In the genomic region with DNA sequence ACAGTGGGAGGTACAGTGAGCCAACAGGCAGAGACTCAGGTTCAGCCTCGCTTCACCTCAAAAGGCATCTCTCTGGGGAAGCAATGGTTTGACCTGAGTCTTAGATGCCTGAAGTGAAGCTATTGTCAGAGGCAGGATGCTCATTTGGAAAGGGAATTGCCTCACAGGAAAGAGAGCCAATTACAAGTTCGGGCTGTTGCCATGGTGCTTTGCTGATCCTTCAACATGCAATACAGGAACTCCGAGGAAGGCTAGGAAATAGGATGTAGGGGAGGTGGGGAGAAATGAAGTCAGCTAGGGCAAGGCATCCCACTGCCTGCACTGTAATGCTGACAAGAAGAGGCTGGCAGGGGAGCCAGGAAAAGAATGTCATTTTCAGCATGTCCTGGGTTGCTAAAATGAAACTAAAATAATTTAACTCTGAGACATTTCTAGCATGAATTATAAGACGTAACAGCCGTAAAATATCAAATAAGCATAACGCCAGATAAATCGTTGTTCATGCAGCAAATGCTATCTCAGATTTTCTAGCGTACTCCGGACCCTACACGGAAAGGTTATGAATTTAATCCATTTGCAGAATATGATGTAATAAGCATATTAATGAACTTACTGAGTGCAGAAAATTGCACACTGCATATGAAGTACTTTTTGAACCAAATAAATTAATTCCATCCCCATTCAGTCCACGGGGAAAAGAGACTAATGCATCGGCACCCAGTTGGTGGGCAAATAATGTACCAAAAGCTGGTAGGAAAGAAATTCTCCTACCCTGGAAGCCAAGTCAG, we compare ENCODE assay signal across 8 mouse cellular contexts.
DNase-seq lines count a peak whose midpoint lies in the region; ATAC-seq and TF ChIP-seq lines count a peak whose summit lies in the region.

No protein-coding gene starts in this region.

- 26% methylated on average over 12 of the region's 12 CpGs for WGBS in forebrain, embryonic 10.5 days
- WGBS in liver, postnatal 0 days (ENCODE audit: insufficient replicate concordance): 60% methylated on average over 12 of the region's 12 CpGs
- 20% methylated on average over 12 of the region's 12 CpGs for WGBS in neural tube, embryonic 15.5 days

- TF ChIP-seq EP300 in liver, postnatal 0 days (IDR thresholded peaks at IDR 0.05; ENCODE audit: low read depth): no peak

- H3K4me1 ChIP-seq in forebrain, embryonic 10.5 days: peaks cover 73% of the 10 kb centered on the region
- H3K4me1 ChIP-seq in liver, postnatal 0 days (ENCODE audit: insufficient read depth): peaks cover 28% of the 10 kb centered on the region
- H3K4me1 ChIP-seq in neural tube, embryonic 15.5 days: peaks cover 52% of the 10 kb centered on the region

- peak overlapping the region; percentile 6 for H3K4me2 ChIP-seq in liver, postnatal 0 days (ENCODE audit: low read depth, low read length)
- peak overlapping the region; percentile 53 for H3K4me2 ChIP-seq in neural tube, embryonic 15.5 days

- TF ChIP-seq CTCF in liver, postnatal 0 days (IDR thresholded peaks at IDR 0.05; ENCODE audit: low read depth): no peak

- H3K36me3 ChIP-seq in forebrain, embryonic 10.5 days (replicated peaks): no peaks in the 10 kb centered on the region
- H3K36me3 ChIP-seq in liver, postnatal 0 days (replicated peaks; ENCODE audit: insufficient read depth, low read length): peaks cover 15% of the 10 kb centered on the region
- H3K36me3 ChIP-seq in neural tube, embryonic 15.5 days: no peaks in the 10 kb centered on the region

- H3K4me3 ChIP-seq in forebrain, embryonic 10.5 days: peak overlapping the region; percentile 44
- no peak overlapping the region for H3K4me3 ChIP-seq in liver, postnatal 0 days (ENCODE audit: low read depth, low read length)
- peak overlapping the region; percentile 34 for H3K4me3 ChIP-seq in neural tube, embryonic 15.5 days (replicated peaks)

- peak overlapping the region; percentile 69; the same call in 1 of the 2 replicates for H3K27ac ChIP-seq in forebrain, embryonic 10.5 days
- H3K27ac ChIP-seq in liver, postnatal 0 days (ENCODE audit: low read depth): peak overlapping the region; percentile 29; the same call in 1 of the 2 replicates
- peak overlapping the region; percentile 70 for H3K27ac ChIP-seq in neural tube, embryonic 15.5 days (replicated peaks)

- no peak for DNase-seq in cerebellum, postnatal 4 days (ENCODE audit: low spot score in 2 of 2)
- DNase-seq in forebrain, embryonic 10.5 days (ENCODE audit: extremely low spot score, low spot score): peak; percentile 64
- DNase-seq in heart, postnatal 14 days: peak; percentile 51 to 60
- peak; percentile 71 for DNase-seq in kidney, postnatal 14 days
- no peak for DNase-seq in liver, postnatal 0 days

- H3K9ac ChIP-seq in liver, postnatal 0 days (replicated peaks): no peak overlapping the region
- peak overlapping the region; percentile 46 for H3K9ac ChIP-seq in neural tube, embryonic 15.5 days (replicated peaks)

- peaks cover 37% of the 10 kb centered on the region for H3K27me3 ChIP-seq in forebrain, embryonic 10.5 days (ENCODE audit: poor library complexity, severe bottlenecking)
- H3K27me3 ChIP-seq in liver, postnatal 0 days (ENCODE audit: insufficient read depth, low read length): no peaks in the 10 kb centered on the region
- no peaks in the 10 kb centered on the region for H3K27me3 ChIP-seq in neural tube, embryonic 15.5 days (replicated peaks)

- peak; percentile 58; the same call in 1 of the 2 replicates for ATAC-seq in cerebellum, adult (ENCODE audit: insufficient number of reproducible peaks, low FRiP score, low TSS enrichment)
- no peak for ATAC-seq in liver, postnatal 0 days
- ATAC-seq in neural tube, embryonic 15.5 days (ENCODE audit: low FRiP score): peak; percentile 72
- no peak for ATAC-seq in erythroblast, adult 5-6 weeks (replicated peaks; ENCODE audit: low FRiP score, poor library complexity, severe bottlenecking)

- intact Hi-C loops in heart, postnatal 14 days (cut with DNase I): loop anchor here (2.0 kb wide), 1 partner anchor 14 kb away; no protein-coding TSS in a partner anchor

- no peaks in the 10 kb centered on the region for H3K9me3 ChIP-seq in forebrain, embryonic 10.5 days
- H3K9me3 ChIP-seq in liver, postnatal 0 days (ENCODE audit: low read length): no peaks in the 10 kb centered on the region
- no peaks in the 10 kb centered on the region for H3K9me3 ChIP-seq in neural tube, embryonic 15.5 days (replicated peaks)

Comparison
In these comparisons a context has a peak if more than half of its experiments do, and no peak if none do; other contexts are left out.
1. ATAC-seq: peak in cerebellum, adult (single experiment) and neural tube, embryonic 15.5 days (single experiment); none in liver, postnatal 0 days (single experiment) and erythroblast, adult 5-6 weeks (single experiment).
2. DNase-seq: peak in forebrain, embryonic 10.5 days (single experiment), heart, postnatal 14 days (2 of 2) and kidney, postnatal 14 days (single experiment); none in cerebellum, postnatal 4 days (0 of 2) and liver, postnatal 0 days (single experiment).
3. Peak in every context shown above with its lines, with median percentiles within 50 percentile points of each other: H3K27ac ChIP-seq.